Mouse (Mus musculus): ENCODE measurements around the gene Gpt2.

DNA sequence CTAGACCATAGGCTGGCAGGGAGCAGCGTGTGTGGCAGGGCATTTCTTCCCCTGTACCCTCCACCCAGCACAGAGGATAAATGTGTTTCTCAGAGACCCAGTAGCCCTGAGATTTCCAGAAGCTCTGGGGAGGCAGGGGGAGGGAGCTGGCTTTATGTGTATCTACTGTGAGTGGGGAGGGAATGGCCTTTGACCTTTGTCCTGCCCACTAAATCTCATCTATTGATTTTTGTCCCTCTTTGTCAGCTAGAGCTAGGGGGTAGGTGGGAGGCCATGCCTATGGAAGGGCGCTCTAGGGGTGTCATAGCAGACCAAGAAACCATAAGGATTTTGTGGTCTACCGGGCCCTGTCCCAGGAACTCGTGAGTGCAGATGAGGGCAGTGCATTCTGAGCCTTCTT is 14.2 kb downstream of the Gpt2 start:
- no peak for TF ChIP-seq EP300 (optimal IDR thresholded peaks at IDR 0.05)
- no peak for TF ChIP-seq CTCF (IDR thresholded peaks at IDR 0.05; ENCODE audit: low read depth)
